Mouse (Mus musculus): ENCODE results near the gene Lamb2. TPM values are rescaled to one million over a fixed set of nuclear protein-coding genes. Genes with fewer than 3 reads are reported as not detected.

The Lamb2 gene
- total RNA-seq, 2 experiments from 2014 or later, result 117 to 126 TPM

- no peak for DNase-seq (ENCODE audit: low spot score)
Observed at GRCm38 (mm10) chr9:108491286-108491580, 11.7 kb downstream of the Lamb2 start.

DNA sequence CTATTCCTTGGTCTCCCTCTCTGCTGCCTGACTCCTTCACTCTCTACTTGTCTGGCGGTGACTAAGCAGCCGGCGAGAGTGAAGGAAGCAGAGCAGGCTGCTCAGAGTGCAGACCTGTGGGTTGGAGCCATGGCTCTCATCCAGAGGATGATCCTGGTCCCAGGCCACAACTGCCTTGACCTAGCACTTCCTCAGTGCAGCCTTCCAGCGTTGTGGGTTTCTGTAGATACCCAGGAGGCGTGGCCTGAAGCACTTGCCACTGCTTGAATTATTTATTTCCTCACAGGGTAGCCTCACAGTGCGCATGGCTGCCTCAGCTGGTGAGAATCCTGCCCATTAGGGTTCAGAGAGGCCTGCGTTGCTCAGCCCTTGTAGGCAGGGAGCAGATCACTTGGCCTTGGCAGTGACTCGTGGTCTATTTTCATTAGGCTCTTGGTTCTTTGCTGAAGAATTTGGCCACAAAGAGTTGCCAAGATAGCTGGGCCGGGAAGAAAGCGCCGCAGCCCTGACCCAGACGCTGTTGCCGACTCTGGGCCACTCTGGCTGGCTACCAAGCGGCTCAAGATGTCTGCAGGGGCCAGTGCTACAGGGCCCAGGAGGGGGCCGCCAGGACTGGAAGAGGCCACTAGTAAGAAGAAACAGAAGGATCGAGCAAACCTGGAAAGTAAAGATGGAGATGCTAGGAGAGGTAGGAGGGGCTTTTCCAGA, 12.7 kb downstream of the Lamb2 start:
- peak; percentile 54 for DNase-seq (ENCODE audit: low spot score)

DNA sequence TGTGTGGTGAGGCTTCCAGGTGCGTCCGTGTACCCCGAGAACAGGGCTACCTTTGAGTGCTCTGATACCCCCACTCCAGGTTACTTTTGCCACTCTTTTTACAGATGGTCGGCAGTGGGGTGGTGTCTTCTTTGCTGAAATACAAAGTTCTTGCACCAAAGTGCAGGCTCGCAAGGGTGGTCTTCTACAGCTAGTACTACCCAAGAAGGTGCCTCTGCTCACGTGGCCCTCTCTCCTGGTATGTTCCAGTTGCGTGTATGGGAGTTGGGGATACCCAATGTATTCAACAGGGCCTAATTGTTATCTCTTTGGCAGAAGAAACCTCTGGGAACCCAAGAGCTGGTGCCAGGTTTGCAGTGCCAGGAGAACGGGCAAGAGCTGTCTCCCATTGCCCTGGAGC, 13.7 kb downstream of the Lamb2 start:
- DNase-seq (ENCODE audit: low spot score), result no peak

DNA sequence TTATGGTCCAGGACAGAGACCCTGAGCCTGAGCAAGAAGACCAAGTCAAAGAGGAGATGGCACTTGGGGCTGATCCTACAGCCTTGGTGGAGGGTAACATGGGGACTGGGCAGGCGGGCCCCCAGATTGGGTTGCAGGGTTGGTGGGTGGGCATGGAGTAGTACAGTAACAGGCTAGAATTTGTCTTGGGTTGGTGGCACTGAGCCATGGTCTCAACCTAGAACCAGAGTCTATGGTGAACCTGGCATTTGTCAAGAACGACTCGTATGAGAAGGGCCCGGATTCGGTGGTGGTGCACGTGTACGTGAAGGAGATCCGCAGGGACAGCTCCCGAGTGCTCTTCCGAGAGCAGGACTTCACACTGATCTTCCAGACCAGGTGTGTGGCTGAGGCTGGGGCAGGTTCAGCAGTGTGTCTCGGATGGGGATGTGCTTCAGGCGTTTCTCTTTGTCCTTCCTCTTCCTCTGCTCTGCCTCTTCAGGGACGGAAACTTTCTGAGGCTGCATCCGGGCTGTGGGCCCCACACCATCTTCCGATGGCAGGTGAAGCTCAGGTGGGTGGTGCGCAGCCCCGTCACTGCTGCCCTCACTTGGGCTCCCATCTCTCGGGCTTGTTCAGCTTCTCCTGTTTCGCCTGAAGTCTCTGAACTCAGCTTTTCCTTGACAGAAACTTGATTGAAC, 14.8 kb downstream of the Lamb2 start:
- DNase-seq (ENCODE audit: low spot score), result no peak

- no peak for DNase-seq (ENCODE audit: low spot score)
Observed at GRCm38 (mm10) chr9:108494905-108495304, 15.4 kb downstream of the Lamb2 start.

DNA sequence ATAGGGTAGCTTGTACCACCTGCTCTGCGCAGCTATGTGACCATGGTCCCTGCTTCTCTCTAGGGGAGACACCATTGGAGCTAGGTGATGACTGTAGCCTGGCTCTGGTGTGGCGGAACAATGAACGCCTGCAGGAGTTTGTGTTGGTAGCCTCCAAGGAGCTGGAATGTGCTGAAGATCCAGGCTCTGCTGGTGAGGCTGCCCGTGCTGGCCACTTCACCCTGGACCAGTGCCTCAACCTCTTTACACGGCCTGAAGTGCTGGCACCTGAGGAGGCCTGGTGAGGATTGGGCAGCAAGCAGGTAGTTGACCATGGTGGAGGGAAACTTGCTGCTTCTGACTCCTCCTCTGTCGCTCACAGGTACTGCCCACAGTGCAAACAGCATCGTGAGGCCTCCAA, 19.7 kb downstream of the Lamb2 start:
- no peak for DNase-seq (ENCODE audit: low spot score)

DNA sequence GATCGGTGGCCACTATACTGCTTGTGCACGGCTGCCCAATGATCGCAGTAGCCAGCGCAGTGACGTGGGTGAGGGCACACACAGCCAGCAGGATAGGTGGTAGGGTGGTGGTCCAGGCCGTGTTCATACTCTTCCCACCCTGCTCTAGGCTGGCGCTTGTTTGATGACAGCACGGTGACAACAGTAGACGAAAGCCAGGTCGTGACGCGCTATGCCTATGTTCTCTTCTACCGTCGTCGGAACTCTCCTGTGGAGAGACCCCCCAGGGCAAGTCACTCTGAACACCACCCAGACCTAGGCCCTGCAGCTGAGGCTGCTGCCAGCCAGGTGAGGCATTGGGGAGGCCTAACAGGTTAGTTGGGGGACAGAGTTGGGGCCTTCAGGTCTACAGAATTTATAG, 20.4 kb downstream of the Lamb2 start:
- DNase-seq (ENCODE audit: low spot score), result no peak

- no peak for DNase-seq (ENCODE audit: low spot score)
Observed at GRCm38 (mm10) chr9:108506901-108507300, 27.4 kb downstream of the Lamb2 start.

DNA sequence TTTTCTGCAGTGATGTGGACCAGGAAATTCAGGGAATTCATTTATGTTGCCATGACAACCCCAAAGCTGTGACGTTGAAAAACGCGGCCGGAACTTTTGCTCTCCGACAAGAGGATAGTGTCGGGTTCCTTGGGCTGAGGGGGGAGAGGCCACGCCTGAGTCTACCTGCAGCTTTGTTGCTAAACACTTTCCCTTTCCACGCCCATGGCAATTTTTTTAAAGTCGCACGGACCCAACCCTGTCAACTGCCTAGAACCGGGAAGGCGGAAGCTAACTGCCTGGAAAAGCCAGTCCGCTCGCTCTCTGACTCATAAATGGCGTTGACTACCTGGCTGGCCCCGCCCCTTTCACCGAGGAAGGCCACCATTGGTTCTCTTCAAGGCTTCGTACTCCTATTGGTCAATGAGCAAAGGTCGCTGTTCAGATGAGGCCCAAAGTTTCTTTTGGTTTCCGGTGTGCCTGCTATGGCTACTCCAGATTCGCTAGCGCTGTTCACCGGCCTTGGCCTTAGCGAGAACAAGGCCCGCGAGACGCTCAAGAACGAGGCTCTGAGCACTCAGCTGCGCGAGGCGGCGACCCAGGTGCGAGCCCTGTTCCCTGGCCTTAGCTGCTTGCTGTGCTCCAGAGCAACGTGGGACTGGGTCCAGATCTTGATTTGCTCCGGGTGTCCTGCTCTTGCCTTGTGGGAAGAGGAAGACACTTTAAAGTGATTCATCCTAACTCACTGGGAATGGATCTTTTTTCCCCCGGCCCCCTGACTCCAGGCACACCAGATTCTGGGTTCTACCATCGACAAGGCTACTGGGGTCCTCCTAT, 28.3 kb downstream of the Lamb2 start, which contains the start of gene Qars:
Qars (plus strand) TSS at position 88 of the 816 bp plus-strand sequence.
- peak; percentile 95 for DNase-seq (ENCODE audit: low spot score)

- DNase-seq (ENCODE audit: low spot score), result no peak
Observed at GRCm38 (mm10) chr9:108508776-108509175, 29.2 kb downstream of the Lamb2 start.

GRCm38 (mm10) chr9:108516380-108517251, 37.1 kb downstream of the Lamb2 start, which contains the start of gene Qrich1:
Gene Qrich1, plus strand, starts transcription at chr9:108516806.
- peak; percentile 96 for DNase-seq (ENCODE audit: low spot score)

DNA sequence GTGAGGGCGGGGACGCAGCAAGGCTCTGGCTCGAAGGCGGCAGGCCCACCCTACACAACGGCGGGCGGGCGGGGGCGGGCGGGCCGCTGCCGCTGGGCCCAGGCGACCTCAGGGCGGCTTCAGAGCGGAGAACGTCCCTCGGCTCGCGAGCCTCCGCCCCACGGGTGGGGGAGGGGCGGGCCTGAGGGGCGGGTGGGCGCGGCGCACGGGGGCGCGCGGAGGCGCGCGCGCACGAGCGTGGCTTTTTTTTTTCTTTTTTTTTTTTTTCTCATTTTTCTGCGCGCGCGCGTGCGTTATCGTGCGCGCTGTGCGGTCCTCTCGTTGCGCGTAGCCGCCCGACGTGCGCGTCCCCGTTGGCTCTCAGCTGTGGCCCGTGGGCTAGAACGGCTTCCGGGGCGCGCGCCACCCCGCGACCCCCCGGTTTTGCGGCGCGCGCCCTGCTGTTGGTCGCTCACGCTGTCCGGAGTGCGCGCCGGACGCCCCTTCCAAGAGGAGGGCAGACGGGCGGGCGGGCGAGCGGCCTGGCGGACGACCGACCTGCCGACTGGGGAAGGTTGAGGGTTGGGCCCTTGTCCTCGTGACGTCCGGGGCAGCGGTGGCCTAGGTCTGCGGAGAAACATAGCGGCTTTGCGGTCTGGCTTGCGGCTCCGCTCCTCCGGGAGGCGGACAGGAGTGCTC, 37.9 kb downstream of the Lamb2 start:
- DNase-seq (ENCODE audit: low spot score), result peak; percentile 68

GRCm38 (mm10) chr9:108517931-108518332, 38.4 kb downstream of the Lamb2 start:
- no peak for DNase-seq (ENCODE audit: low spot score)

- DNase-seq (ENCODE audit: low spot score), result no peak
Observed at GRCm38 (mm10) chr9:108521604-108522003, 42.1 kb downstream of the Lamb2 start.

DNA sequence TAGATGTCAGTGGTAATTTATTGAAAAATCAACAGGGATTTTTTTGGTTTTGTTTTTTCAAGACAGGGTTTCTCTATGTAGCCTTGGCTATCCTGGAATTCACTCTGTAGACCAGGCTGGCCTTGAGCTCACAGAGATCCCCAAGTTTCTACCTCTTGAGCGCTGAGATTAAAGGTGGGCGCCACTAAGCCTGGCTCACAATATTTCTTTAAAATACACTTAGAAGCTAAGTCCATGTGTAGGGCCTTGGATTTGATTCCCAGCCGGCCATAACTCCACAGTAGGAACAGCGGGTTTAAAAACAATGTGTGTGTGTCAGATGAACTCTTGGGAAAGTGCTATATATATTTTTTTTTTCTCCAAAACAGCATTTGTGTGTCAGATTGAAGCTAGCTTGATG, 43.8 kb downstream of the Lamb2 start:
- no peak for DNase-seq (ENCODE audit: low spot score)

DNA sequence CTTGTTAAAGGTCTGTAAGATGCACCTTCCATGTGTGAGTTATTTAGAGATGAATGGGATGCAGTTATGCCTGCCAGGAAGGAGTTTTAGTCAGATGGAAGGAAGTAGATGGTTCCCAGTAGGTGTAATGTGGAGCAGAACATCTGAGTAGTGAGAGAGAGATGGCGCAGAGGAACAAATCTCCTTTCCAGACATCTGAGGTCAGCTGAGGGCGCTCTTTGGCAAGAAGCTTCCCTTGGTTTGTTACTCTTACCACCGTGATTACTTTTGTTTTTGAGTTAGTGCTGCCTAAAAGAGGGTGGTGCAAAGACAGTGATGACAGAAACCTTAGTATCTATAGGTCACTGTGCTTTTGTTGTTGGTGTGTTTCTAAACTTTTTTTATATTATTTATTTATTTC, 45.9 kb downstream of the Lamb2 start:
- DNase-seq (ENCODE audit: low spot score), result no peak

GRCm38 (mm10) chr9:108530954-108531353, 51.4 kb downstream of the Lamb2 start:
- DNase-seq (ENCODE audit: low spot score), result no peak

- DNase-seq (ENCODE audit: low spot score), result no peak
Observed at GRCm38 (mm10) chr9:108531496-108531895, 52.0 kb downstream of the Lamb2 start.

Data from gastrocnemius, adult 18-20 months (tissue).